Mouse (Mus musculus) embryonic fibroblast, embryonic 13.5 days (primary cell): ENCODE results near the gene Cyth1.

Source experiments
- CTCF ChIP-seq: IDR thresholded peaks from 2 replicates; pipeline ENCODE4 v1.5.1; 2011; ENCODE audit warnings: mild to moderate bottlenecking, control low read depth, low read length, moderate library complexity, borderline replicate concordance; ENCODE audit not compliant: insufficient read depth
- POLR2A ChIP-seq: IDR thresholded peaks from 2 replicates; pipeline ENCODE4 v1.6.1; 2011; ENCODE audit warnings: low read depth, mild to moderate bottlenecking, control low read depth, low read length, moderate library complexity

DNA sequence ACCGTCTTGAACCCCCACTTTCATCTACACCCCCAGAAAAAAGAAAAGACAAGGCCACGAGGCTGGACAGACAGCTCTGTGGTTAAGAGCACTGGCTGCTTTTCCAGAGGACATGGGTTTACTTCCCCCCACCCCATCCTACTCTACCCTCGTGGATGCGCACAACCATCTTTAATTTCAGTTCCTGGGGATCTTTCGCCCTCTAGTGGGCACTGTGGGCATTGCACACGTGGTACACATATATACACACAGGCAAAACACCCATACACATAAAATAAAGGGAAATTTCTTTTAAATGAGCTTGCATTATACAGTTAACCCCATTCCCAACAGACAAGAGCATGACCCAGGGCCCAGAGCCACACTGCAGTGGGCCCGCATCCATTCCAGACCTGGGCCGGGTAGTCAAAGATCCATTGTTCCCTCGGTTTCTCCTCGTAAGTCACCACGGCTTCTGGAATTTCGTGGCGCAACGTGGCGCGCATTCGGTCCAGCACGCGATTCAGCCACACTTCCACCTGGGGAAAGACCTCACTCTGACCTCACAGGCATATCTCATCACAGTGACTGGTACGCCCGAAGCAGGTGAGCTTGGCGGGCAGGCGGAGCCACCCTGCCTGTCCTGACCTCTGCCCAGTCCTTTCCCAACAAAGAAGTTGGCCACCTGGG, 157.3 kb downstream of the Cyth1 start:
- TF ChIP-seq CTCF (peak; percentile 20; the same call in 1 of the 2 replicates), POLR2A (no peak)
